Mouse (Mus musculus): ENCODE data around the gene Gm37240. TPM values are rescaled to one million over a fixed set of nuclear protein-coding genes. Genes with fewer than 3 reads are reported as not detected.

The Gm37240 gene
- total RNA-seq, 2 experiments from 2014 or later, result 2.6 to 3.2 TPM

DNA sequence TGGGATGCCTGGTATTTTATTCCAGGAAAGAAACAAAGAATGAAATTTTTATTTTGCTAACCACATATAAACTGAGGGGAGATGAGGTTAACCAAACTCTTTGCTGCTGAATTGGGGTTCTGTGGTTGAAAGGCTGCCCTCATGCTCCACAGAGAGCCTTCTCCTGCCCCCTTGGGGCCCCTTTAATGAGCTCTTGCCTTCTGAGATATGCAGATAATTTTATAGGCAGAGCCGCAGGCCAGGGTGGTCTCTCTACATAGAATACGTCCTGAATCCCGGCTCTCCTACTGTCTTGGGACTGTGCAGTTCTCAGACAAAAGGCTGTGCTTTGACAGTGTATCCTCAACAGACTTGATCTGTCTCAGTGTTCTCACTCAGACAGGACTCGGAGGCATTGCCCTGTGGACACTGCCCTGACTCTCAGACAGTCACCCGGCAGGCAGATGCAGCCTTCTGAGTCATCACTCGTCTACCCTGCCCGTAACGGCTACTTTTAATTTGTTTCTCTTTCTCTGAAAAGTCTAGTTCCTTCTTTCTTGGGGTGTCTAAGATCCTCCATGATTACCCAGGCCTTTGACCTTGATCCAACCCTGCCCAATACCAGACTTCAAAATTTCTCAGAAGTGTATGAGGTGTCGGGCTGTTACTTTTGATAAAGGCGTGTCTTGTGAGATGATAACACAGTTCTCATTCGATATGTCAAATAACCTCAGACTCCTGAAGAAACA lies 1184.1 kb downstream of the Gm37240 start:
- intact Hi-C loops (cut with DNase I), result no loop called here
- no peak for DNase-seq (ENCODE audit: extremely low spot score in 1 of 2, low spot score in 2 of 2)

DNA sequence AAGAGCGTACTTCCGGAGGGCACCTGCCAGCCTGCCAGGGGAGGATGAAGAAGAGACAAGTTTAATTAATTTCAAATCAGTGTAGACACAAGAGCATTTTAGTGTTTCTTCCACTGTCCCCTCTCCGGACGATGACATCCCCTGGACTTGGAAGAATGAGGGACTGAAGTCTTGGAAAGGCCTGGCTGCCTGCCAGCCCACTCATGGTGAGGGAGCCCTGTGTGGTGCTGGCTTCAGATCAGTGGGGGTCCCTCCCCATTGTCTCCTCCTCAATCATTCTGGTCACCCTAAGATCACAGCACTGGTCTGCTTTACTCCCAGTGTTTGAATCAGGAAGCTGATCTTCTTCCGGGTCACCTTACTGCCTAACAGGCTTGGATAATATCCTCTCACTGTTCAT lies 1185.4 kb downstream of the Gm37240 start:
- DNase-seq (ENCODE audit: extremely low spot score in 1 of 2, low spot score in 2 of 2), result peak in 1 of 2 experiments; percentile 40
- intact Hi-C loops (cut with DNase I), result no loop called here

DNA sequence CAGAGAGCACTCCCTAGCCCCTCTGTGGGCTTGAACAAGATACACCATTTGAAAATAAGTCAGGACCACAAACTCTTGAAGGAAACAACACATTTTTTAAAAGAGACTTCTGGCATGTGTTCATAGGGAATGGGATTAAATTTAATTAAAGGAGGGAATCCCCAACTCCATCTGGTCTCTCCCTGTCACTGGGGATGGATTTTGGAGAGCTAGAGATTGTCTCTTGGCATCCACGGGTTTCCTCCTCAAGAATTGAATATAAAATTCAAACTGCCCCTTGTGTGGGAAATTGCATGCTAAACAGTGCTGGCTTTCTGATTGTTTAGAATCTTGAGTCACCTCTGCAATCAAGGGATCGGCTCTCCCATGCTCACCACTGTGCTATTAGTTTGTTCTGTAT lies 1185.8 kb downstream of the Gm37240 start:
- intact Hi-C loops (cut with DNase I), result no loop called here

DNA sequence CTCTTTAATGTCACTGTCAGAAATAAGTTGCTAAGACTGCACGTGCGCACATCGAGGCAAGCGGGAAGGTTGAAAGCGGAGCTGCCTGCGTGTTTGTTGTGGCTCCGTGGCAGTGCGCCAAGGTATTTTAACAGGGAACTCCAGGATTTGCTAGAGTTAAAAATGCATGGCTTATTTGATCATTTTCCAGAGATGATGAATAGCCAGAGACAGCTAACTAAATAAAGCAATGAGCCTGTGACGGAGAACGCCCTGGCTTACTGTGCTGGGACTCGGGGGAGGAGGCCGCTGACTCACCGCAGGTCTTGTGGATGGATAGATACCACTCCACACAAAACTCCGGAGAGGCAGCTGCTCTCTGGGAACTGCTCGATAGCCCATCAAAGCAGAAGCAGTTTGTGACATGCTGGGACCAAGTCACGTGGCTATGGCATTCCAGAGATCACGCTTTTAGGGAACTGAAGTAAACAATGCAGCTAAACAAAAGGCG lies 1190.8 kb downstream of the Gm37240 start:
- intact Hi-C loops (cut with DNase I), result no loop called here
- DNase-seq (ENCODE audit: extremely low spot score in 1 of 2, low spot score in 2 of 2), result peak; percentile 52 to 77

More for the DNA sequence above, 1185.8 kb downstream of the Gm37240 start:
- no peak for DNase-seq (ENCODE audit: extremely low spot score in 1 of 2, low spot score in 2 of 2)

DNA sequence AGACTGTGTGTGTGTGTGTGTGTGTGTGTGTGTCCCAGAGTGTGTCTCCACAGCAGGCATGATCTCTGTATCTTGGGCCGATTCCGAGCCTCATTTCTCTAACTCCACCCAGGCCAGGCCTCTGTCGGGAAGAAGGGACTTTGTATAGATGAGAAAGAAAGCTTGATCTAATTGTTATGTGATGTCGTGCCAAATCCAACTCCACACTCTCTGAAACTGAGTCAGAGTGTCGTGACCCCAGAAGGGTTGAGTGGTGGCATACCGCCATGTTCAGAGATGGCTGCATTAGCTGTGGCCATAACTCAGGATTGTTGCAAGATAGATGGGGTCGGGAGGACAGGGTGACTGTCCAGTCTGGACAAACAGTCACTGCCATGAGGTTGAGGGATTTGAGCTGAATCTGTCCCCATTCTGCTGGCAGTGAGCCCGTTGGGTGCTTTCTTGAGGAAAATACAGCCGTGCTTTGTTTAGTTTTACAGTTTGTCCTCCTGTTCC lies 1191.4 kb downstream of the Gm37240 start:
- intact Hi-C loops (cut with DNase I), result no loop called here
- peak in 1 of 2 experiments; percentile 66 for DNase-seq (ENCODE audit: extremely low spot score in 1 of 2, low spot score in 2 of 2)

DNA sequence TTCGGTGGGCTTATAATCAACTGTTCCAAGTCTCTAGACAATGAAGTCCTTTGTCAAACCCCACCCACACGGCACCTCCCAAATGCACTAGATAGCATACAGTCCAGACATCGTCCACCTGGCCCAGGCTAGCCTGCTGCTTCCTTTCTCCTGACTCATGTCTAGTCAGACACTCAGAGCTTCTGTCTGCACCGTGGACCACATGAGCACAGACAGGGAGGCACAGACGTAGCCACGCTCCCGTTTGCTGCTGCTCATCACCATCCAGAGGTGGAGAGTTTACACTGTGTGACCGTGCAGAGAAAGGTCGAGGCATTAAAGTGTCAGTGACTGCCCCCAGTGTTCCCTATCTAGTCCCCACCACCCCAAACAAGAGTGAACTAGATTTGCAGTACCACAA lies 1191.9 kb downstream of the Gm37240 start:
- intact Hi-C loops (cut with DNase I), result no loop called here
- no peak for DNase-seq (ENCODE audit: extremely low spot score in 1 of 2, low spot score in 2 of 2)

DNA sequence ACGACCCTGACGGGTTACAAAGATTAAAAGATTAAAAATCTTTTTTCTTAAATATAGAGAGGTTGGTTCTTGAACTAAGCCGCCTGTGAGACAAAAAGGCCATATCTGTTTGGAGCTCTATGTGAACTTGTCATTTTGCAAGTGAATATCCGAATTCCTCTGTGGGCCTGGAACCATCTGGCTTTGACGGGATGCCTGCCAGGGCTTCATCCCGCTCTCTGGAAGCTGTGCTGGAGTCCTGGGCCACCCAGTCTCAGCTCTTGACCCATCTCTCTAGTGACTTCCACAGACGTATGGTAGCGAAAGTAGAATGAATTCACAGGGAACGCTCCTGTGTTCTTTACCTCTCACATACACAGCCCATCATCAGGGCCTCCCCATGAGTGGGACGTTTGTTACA lies 1193.4 kb downstream of the Gm37240 start:
- intact Hi-C loops (cut with DNase I), result loop anchor here (5.0 kb wide), 1 partner anchor 77 kb away; no protein-coding TSS in a partner anchor
- no peak for DNase-seq (ENCODE audit: extremely low spot score in 1 of 2, low spot score in 2 of 2)

DNA sequence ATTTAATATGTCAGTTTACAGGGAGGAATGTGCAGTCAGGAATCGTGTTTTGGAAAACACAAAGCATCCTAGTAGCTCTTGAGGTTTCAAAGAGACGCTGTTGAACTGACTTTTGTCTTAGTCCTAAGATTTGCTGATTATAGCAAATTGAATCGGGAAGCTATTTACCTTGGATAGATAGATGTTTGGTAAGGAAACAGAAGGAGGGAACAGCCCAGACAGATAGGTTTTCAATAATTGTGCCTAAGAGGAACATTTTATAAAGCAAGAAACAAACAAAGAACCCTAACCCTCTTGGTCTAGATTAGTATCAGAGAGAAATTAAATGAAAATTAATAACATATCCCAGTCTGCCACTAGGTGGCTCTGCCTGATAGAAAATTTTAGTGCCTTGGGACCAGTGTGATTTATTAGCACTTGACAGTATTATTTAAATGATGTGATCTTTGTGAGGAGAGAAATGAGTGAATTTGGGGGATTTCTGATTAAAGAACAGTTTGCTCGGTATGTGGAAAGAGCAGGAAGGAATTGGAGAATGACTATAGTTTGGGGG lies 1194.6 kb downstream of the Gm37240 start:
- peak in 1 of 2 experiments; percentile 49 for DNase-seq (ENCODE audit: extremely low spot score in 1 of 2, low spot score in 2 of 2)
- intact Hi-C loops (cut with DNase I), result loop anchor here (5.0 kb wide), 1 partner anchor 75 kb away; no protein-coding TSS in a partner anchor

DNA sequence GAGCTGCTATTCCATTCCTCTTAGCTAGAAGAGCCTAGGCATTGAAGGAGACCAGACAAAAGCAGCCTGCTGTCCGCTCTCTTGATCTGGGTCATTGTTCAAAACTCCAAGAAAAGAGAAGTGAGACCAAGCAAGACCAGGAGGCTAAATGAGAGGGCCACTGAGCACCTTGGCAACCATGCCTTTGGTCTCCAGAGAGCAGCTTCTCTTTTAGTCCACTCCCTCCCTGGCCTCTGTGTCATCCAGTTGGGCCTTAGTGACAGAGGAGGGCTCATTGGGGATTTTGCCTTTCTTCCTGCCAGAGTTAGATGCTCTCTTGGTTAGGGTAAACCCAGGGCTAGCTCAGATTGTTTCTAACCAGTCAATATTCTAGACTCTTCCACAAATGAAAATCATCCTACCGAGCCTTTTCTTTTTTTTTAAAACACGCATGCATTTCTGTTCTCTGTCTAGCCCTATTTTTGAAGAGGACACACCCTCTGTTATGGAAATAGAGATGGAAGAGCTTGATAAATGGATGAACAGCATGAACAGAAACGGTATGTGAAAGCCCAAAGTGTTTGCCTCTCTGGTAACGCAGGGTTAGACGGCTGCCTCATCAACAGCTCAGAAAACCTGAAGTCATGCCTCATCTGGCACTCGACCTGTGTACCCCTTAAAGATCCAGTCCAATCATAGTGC lies 1197.1 kb downstream of the Gm37240 start:
- intact Hi-C loops (cut with DNase I), result loop anchor here (5.0 kb wide), 1 partner anchor 73 kb away; no protein-coding TSS in a partner anchor

DNA sequence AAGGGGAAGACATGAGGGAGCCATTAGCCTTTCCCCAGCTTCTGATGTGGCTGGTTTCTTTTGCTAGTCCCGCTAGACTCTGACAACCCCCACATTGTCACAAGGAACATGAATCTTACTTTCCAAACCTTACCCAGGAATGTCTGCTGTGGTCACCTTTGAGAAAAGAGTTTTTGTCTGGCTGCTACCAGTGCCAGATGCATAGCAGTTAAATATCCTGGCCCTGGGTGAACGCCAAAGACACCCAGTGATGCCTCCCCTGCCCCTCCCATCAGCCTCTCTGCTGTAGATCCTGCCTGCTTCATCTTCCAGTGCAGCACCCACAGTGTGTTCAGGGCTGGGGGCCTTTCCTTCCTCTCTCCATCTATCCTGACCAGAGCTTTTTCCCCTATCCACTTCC lies 1197.7 kb downstream of the Gm37240 start:
- intact Hi-C loops (cut with DNase I), result loop anchor here (5.0 kb wide), 1 partner anchor 72 kb away; no protein-coding TSS in a partner anchor
- DNase-seq (ENCODE audit: extremely low spot score in 1 of 2, low spot score in 2 of 2), result no peak

More for the DNA sequence above, 1197.1 kb downstream of the Gm37240 start:
- DNase-seq (ENCODE audit: extremely low spot score in 1 of 2, low spot score in 2 of 2), result no peak

DNA sequence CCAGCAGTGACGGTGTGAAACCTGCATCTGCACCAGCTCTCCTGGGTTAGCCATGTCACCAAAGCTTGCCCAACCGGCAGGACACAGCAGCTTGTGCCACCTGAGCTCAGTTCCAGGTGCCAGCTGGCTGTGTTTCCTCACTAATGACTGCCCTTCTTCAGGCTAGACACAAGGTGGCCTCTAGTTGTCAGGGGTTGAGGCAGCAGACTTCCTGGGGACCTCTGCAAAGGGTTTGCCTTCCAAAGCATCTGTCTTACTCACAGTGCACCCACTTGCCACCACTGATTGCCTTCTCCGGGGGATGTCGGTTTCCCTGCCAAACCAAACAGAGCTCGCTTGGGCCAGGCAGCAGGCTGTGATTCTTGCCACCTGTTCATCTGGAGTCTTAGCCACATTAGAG lies 1199.1 kb downstream of the Gm37240 start:
- intact Hi-C loops (cut with DNase I), result no loop called here
- no peak for DNase-seq (ENCODE audit: extremely low spot score in 1 of 2, low spot score in 2 of 2)

DNA sequence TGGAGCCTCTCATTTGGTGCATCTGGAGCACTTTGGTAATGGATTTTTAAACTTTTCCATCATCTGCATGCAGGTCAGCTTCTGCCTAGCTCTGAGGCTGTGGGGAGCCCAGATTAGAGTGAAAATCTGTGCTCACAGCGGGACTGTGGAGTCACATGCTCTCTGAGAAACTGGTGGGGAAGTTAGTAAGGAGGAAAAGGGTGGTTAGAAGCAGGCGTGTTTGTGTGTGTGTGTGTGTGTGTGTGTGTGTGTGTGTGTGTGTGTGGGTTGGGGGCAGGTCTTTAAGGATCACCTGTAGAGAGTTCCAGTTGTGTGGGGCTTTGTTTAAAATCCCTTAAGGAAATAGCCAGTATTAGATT lies 1199.9 kb downstream of the Gm37240 start:
- DNase-seq (ENCODE audit: extremely low spot score in 1 of 2, low spot score in 2 of 2), result no peak

DNA sequence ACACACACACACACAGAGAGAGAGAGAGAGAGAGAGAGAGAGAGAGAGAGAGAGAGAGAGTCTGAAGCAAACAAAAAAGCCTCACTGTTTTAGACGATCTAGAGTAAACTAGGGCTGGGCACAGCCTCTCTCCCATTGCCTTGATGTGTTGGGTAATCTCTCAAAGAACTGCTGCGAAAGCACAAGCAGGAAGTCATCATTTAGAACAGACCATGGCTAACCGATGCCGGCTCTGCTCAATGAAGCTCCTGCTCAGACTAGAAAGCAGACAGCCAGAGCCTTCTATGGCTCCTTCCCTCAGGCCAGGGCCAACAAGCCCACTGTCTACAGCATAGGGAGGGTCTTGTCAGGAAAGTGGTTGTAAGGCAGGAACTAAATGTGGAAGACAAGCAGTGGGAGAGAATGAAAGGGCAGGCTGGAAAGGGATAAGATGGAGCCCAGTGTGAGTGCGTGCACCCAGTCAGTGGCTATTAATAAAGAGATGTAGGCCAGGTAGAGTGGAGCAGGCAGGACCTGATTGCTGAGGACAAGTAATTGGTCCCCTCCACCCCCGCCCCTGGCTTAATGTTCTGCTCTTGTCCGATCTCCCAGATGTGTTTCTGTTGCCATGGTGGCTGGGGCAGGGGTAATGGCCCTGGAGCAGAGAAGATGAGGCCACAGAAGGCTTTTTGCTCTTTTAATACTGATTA lies 1200.4 kb downstream of the Gm37240 start:
- no peak for DNase-seq (ENCODE audit: extremely low spot score in 1 of 2, low spot score in 2 of 2)
- intact Hi-C loops (cut with DNase I), result no loop called here

More for the DNA sequence above, 1199.9 kb downstream of the Gm37240 start:
- intact Hi-C loops (cut with DNase I), result no loop called here

DNA sequence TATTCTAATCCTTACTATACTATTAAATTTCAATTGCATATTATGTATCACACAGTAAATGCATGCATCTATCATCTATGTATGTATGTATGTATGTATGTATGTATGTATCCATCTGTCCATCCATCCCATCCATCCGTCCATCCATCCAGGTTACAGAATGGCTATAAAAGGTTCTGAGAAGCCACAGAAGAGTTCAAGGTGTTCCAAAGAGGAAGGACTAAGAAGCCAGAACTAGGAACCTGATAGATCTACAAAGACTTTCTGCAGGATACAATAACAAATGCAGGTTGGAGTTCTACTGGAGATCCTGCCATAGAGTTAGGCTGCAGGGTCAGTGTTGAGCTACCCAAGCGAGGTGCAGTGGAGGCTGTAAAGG lies 1201.0 kb downstream of the Gm37240 start:
- no peak for DNase-seq (ENCODE audit: extremely low spot score in 1 of 2, low spot score in 2 of 2)
- intact Hi-C loops (cut with DNase I), result no loop called here

DNA sequence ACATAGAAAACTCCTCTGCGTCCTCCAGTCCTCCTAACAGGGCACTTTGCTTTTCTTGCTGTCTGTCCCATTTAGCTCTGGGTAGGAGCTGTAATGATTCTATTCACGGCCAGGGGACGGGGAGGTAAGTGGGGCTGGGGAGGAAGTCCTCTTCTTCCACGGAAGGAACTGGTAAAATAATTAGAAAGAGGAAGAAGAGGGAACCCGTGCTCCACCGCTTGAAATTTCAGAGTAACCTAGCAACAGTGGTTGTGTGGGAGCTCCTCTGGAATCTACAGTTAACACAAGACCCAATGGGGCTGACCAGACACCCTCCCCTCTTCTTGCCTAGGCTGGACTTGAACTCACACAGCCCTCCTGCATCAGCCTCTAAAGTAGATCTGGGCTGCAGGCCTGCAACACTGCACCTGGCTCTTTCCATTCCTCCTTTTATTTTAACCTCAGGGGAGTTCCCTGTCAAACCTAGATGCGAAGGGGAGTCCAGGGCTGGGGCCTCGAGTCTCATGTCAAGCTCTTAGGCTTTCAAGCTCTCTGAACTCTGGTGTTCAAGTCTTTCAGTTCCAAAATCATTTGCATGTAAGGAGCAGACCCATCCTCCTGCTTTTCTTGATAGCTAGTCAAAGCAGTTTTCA lies 1201.5 kb downstream of the Gm37240 start:
- DNase-seq (ENCODE audit: extremely low spot score in 1 of 2, low spot score in 2 of 2), result no peak
- intact Hi-C loops (cut with DNase I), result no loop called here

DNA sequence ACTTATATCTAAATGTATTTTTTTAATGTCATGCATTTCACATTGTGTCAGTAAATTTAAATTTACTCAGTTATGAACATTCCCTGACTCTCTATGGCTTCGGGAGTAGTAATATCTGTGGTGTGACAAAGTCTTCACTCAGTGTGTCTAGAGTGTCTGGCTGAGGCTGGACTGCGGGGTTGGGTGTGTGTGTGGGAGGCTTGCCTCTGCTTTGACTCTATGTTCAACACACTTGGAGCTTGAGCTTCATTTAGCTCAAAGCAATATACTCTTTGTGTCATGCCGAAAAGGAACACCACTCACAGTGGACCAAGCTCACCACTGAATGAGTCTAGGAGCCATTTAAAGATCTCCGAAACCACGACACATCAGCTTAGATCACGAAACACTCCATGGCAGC lies 1203.5 kb downstream of the Gm37240 start:
- intact Hi-C loops (cut with DNase I), result no loop called here
- DNase-seq (ENCODE audit: extremely low spot score in 1 of 2, low spot score in 2 of 2), result no peak

DNA sequence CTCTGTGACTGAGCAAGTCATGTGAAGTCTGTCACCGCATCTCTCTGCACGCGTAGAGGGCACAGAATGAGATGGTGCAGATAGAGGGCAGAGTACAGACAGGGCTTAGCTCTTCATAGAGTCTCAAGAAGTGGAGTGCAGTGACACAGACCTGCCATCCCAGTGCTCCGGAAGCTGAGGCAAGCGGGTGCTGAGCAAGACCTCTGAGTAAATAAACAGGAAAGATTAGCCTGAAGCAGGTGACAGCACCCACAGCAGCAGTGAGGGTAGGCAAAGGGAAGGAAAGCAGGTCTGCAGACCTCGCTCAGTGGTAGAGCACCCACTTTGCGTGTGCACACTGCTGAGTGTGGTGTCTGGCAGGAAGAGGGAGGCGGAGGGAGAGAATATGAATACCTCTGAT lies 1205.6 kb downstream of the Gm37240 start:
- intact Hi-C loops (cut with DNase I), result no loop called here

DNA sequence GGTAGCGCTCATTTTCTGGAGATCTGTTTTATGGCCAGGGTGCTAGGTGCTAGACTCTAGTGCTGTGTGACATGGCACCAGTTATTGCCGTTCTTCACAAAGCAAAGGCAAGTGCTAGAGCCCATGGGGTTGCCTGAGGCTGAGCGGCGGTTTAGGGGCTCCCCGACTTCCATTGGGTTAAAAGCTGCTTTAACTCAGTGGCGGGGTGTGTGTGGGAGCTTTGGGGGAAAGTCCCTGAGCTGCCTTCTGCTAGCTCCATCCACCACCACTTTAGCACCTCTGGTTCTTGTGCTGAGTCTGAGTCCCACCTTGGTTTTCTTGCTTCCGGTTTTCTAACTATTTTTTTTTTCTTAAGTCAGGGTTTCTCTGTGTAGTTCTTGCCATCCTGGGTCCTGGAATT lies 1207.3 kb downstream of the Gm37240 start:
- intact Hi-C loops (cut with DNase I), result no loop called here
- no peak for DNase-seq (ENCODE audit: extremely low spot score in 1 of 2, low spot score in 2 of 2)

More for the DNA sequence above, 1205.6 kb downstream of the Gm37240 start:
- DNase-seq (ENCODE audit: extremely low spot score in 1 of 2, low spot score in 2 of 2), result no peak

DNA sequence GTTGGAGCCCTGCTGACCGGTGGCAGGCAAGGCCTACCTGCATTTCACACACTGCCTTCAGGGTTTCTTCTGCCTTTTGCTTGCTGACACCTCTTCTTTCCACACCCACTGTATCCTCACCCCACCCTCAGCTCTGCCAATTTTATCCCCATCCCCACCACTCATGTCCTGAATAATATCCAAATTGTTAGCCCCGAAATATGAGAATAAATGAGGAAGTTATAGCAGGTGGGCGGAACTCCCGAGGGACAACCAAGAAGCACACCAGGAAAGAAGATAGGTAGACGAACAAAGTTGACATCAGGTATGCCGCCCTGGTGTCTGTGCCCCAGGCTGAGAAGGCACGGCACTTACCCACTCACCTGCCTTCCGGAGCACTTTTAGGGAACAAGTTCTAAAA lies 1207.8 kb downstream of the Gm37240 start:
- no peak for DNase-seq (ENCODE audit: extremely low spot score in 1 of 2, low spot score in 2 of 2)
- intact Hi-C loops (cut with DNase I), result no loop called here
